Mouse (Mus musculus): ENCODE measurements around the gene Ppp5c.

GRCm38 (mm10) chr7:17030239-17030638, 2.5 kb upstream of the Ppp5c start:
- no peak for TF ChIP-seq CTCF (IDR thresholded peaks at IDR 0.05; ENCODE audit: extremely low read depth, insufficient read length, insufficient replicate concordance, low read depth, low read length)
- no peak for TF ChIP-seq POLR2A (IDR thresholded peaks at IDR 0.05; ENCODE audit: low read depth, low read length)
